Mouse (Mus musculus): ENCODE measurements around the gene Myl9. TPM values are rescaled to one million over a fixed set of nuclear protein-coding genes. Genes with fewer than 3 reads are reported as not detected.

Myl9 gene
- polyA plus RNA-seq (2015; fragmentation: Nextera tagmentation; extraction: Ambion mirVana): 20.6 and 27.1 TPM in 2 replicates

DNA sequence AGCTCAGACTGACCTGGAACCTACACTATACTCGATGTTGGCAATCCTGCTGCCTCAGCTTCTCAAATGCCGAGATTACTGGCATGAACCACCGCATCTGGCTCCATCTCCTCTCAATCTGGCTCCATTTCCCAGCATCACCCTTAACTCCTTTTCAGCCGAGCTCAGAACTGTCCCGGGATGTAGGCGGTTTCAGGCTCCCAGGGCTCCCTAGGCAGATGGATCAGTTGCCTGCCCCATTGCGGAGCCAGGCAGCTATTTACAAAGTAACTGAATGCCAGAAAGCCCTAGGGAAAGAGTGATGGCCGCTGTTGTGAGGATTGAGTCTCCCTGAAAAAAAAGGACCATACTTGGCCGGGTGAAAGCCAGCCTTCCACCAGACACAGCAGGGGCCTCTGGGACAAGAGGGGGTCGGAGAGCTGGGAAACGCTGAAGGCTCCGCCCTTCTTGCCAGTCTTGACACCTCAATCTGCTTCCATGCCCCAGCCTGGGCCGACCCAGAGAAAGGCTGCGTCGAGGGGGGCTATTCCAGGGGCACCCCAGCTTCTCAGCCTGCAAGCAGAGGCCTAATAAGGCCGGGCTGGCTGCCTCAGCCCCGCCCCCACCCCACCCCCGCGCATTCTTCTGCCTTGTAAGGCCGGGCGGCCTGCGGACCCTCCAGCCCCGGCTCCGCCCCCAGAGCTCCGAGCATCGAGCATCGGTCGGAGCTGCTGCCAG, at the start of gene Myl9:
Gene Myl9 (plus strand): TSS at position 683 of the 717 bp plus-strand sequence.
- no peak for DNase-seq (ENCODE audit: low spot score)

DNA sequence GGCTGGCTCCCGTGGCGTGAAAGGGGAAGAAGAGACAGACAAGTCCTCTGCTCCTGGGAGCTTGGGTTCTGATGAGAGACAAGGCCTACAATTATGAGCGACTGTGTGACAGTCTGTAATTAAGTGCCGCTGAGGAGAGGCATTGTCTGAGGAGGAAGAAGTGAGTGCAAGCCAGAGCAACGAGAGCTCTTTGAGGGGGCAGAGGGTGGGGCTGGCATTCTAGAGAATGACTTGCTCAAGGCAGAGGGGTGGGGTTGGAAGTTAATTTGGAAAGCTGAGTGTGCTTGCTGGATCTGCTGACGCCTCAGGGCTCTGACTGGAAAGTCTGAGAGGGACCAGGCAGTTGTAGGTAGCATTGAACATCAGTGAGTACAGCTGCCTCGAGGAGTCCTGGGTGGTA, 48.9 kb upstream of the Myl9 start:
- no peak for DNase-seq (ENCODE audit: low spot score)

DNA sequence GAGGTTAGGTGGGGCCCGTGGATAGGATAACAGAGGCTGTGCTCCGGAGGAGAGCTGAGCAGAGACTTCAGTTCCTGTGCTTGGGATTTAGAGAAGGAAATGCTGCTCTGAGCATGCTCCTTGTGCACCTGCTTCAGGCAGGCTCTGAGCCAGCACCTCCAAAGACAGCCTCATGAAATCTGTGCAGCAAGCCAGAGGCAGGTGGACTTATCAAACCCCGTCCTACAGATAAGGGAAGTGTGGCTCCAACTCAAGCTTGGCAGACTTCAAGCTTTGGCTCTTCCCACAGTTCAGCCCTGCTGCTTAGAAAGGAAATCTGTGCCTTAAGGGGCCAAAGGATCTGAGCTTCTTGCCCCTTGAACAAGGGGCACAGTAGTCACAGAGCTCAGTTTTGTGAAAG, 48.3 kb upstream of the Myl9 start:
- no peak for DNase-seq (ENCODE audit: low spot score)

DNA sequence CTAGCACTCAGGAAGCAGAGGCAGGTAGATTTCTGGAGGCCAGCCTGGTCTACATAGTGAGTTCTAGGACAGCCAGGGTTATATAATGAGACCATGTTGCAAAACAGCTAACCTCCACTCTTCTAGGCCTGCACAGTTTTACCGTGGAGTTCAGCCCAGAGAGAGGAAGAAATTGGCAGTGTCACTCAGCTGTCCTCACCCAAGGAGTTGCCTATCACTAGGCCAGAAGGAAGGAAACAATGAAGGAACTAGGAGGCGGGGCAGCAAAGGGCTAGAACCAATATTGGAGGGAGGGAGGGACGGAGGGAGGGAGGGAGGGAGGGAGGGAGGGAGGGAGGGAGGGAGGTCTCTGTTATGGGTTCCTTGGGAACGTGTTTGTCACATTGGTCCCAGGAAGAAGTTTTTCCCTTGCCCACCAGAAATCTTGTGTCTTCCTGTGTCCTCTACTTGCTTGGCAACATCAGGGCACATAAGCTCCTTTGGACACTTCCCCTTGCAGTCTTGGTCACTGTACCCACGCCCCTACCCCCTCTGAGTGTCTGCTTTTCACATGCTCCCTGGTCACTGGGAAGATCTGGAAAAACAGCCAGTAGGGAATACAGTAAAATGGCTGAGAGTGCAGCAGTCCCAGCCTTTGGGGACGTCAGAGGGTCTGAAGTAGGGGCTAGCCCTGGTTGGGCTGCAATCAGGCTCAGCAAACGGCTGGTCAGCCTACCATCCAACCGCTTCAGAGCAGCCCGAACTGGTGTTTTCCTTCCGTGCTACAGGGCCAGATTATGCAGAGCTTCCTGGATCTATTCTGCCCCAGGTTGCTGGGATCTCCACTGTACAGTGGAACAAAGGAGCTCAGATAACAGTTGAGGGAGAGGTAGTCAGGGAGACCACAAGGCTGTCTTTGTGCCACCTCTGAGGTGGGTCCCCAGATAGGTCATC, 45.4 kb upstream of the Myl9 start:
- no peak for DNase-seq (ENCODE audit: low spot score)

DNA sequence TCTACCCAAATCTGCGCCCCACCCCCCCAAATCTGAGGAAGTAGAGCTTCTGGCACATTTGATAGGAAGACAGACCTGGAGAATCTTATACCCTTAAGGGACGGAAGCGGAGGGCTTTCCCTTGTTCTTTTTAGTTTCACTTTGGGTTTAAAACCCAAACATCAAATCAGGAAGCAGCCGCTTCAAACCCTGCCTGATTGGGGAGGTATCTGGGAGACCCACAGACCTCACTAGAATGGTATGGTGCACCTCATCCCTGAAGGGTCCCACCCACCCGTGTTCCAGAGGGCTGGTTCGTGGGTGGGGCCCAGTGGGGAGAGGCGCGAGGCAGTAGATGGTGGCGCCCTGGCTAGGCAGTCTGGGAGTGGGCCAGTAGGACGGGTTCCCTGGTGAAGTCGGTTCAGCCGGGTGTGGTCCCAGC, 44.7 kb upstream of the Myl9 start:
- peak; percentile 68 for DNase-seq (ENCODE audit: low spot score)

DNA sequence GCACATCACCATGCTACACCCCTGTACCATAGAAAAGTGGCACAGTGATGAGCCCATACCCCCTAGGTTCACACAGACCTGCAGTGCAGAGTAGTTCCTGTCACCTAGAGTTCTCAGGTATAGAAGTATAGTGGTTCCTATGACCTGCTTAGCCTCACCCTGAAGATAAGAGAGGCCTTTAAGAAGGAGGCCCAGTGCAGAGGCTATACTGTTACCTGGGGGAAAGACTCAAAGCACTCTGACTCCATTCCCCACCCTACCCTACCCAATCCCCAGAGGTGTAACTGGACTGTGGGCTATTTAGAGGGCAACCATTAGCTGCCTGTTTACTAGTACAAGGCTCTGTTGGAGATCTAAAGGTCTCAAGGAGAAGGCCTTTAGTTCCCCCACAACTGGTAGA, 43.6 kb upstream of the Myl9 start:
- DNase-seq (ENCODE audit: low spot score): no peak

DNA sequence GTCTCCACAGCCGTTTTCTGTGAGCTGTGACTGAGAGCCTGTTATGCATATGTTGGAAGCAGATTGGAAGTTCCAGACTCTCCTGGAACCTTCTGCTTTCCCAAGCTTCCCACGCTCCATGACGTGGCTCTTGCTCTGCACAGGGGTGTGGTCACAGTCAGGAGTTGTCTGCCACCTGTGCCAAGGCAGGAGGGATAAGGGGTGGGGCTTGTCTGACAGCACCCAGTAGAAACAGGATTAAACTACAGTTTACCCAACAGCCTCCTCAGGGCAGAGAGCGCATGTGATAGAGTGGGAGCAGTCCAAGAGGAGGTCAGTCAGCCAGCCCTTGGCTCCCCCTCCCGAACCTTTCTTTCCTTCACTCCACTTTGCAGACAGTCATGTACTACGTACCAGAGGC, 43.1 kb upstream of the Myl9 start:
- DNase-seq (ENCODE audit: low spot score): no peak

DNA sequence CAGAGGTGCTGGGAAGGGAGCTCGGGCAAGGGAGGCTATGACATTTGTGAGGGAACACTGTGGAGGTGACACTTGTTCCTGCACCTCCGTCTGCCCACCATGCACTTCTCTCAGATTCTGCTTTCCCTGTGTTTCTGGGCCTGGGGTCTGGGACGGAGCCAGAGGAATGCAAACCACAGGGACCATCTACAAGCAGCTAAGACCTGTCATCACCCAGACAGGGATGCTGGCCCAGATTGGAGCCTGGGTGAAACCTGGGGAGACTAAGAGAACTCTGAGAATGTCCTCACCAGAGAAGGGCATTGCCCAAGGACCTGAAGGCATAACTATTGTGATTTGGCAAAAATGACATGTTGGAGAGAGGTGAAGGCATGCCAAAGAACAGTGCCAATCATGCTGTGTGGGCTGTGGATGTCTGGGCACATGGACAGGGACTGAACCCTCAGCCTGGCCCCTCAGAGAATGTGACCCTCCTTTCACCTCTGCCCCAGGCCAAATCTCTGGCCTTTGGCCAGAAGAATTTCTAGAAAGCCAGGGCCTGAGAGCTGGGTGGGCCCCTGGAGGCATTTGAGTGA, 39.4 kb upstream of the Myl9 start:
- no peak for DNase-seq (ENCODE audit: low spot score)

DNA sequence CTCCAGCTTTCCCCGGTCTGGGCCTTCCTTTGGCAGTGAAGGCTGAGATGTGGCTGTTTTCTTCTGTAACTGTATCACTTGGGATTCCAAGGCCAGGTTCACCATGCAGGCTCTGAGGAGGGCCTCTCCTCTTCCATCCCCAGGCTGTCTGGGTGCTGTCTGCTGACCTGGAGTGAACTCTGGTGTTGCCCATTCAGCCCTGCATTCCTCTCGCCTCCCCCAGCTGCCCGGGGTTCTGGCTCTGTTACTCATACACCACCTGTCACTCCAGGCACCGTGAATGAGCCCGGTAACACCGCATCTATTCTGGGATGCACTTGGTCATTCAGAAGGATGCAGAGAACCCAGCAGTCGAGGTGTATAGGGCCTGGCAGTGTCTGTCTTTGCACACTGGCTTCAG, 38.4 kb upstream of the Myl9 start:
- no peak for DNase-seq (ENCODE audit: low spot score)

DNA sequence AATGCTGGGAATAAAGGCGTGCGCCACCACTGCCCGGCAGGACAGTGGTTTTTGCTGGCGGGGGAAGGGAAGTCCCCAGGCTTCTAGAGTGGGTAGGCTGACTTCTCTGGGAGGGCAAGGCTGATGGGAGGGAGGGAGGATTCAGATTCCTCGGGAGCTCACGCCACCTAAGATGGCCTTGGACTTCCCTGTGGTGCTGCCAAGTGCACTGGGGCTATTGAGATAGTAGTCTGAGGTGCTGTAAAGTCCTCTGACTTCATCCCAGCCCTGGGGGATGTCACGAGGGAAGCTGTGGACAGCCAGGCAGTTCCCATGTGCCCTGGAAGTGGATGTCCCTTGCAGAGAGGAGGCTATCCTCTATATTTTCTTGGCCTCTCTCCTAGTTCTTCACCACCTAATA, 37.2 kb upstream of the Myl9 start:
- no peak for DNase-seq (ENCODE audit: low spot score)

DNA sequence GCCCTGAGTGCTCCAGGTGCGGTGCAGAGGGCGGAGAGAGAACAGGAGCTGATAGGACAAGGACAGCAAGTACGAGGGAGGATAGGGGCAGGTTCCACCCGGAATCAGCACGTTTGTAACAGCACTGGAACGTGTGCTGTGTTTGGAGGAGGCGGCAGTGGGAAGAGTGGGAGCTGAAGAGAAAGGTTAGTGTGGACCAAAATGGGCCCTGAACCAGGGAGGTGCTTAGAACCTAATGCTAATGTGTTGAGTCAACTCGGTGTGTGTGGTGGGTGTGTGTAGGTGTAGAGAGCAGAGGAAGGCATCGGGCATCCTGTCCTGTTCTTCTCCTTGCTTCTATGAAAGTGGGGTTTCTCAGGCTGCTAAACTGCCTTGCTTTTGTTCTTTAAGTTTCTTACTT, 34.0 kb upstream of the Myl9 start:
- DNase-seq (ENCODE audit: low spot score): no peak

DNA sequence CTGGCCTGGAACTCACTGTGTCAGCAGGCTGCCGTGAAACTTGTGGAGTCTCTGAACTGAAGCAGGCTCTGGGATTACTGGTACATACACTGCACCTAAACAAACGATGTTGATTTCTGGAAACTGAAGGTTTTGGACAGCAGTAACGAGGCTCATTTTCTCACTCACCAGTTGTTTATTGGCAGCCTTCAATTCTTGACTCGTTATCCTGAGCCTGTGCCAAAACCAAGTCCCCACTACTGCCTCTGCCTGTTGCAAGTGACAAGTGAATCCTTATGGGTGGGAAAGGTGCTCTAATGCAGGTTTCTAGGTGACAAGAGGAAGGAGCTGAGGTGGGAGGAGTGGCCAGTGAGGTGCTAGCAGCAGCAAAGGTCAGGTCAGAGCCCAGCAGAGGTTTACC, 33.2 kb upstream of the Myl9 start:
- DNase-seq (ENCODE audit: low spot score): no peak

DNA sequence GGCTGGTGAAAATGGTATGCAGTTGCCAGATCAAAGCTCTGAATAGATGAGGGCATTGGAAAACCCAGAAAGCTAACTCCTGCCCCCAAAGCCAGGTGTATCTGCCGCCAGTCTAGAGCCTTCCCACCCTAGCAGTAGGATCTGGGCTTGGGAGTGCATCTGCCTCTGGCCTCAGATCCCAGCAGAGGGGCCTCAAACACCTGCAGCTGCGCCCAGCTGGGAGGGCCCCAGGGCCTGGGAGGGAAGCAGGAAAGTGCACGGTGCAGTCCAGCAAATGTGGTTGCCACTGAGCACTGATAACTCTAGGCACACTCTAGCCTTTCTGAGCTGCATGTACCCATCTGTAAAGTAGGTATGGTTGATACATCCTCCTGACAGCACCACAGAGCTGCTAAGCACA, 32.0 kb upstream of the Myl9 start:
- no peak for DNase-seq (ENCODE audit: low spot score)

DNA sequence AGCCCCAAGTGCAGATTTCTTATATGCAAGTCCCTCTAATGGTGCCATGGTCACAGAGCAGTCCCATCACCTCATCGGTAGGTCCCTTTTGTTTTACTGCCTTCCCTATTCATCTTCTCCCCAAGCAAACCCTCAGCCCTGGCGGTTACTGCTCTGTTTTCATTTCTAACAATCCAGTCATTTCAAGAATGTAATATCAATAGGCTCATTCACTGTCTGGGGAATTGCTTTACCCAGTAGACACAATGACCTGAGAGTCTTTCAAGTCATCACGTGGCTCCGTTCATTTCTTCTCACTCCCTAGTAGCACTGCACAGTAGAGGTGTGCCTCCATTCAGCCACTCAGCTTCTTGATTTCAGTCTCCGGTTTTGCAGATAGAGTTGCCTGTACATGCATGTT, 30.8 kb upstream of the Myl9 start:
- no peak for DNase-seq (ENCODE audit: low spot score)

DNA sequence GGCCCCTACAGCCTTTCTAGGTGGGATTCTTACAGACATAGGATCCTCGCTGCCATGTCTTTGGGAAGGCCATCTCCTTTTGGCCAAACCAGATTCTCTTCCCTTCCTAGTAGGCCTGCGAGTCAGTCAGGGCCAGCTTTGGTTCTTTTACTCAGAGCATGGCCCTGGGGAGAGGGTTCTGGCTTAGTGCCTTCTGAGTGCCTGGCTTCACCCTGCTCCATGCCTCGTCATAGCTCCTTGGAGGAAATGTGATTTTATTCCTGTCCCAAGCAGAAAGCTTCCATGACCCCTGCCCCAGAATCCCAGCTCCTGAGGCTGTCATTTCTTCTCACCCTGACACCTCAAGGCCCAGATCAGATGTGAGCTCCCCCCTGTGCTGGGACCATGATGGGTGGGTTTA, 27.9 kb upstream of the Myl9 start:
- no peak for DNase-seq (ENCODE audit: low spot score)

DNA sequence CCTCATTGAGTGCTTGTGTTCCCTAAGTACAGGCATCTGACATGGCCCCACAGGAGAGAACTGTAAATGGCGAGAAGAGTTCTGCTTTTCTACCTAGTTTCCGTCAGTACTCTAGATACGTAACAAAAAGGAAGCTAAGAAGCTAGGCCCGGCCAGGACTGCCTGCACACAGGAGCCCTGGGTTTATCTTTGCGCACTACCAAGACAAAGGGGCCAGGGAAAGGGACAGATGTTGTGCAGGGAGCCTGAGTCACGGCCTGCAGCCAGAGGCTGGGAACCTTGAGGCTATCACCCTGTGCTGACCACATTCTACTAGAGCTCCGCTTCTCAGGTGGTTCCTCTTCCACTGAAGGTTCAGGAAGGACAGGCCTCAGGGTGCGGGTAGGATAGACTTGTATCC, 25.5 kb upstream of the Myl9 start:
- DNase-seq (ENCODE audit: low spot score): no peak

DNA sequence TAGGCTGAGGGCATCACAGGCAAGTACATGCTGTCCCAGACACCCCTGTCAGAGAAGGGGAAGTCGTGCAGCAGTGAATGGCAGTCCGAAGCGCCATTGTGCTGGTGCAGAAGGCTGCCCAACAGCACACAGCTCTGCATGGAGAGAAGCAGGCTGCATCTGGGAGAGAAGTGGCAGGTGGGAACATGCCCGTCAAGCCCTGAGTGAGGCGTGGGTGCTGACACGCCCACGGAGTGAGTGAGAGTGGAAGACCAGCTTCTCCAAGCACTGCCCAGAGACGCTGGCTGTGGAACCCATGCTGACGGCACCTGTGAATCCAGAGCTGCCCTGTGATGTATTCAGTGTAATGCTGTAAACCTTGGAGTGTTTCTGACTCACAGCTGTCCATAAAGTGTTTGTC, 18.3 kb upstream of the Myl9 start:
- no peak for DNase-seq (ENCODE audit: low spot score)

DNA sequence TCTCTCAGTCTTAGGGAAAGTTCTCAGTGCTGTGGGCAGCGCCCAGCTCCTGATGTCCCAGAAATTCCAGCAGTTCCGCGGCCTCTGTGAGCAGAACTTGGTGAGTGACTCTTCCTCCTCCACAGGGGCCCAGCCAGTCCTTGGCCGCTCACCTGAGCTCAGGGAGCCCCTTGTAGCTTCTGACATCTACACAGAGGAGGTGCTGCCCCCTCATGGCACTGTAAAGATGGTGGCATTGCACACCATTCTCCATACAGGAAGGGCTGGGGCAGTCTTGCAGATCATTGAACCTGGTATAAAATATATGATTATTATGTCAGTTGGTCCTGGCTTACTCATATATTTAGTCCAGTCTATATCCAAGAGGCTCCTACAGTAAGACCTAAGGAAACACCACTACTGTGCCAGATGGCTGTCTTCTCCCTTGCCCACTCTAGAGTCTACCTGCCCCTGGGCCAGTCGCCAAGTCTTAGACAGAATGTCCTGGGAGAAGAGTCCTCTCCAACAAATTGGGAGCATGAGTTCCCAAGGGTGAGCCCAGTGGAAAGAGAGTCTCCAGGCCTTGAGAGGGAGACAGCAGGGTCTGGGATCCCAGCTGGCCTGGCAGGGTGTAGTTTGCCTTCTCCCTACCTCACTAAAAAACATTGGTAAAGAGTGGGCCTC, 14.2 kb upstream of the Myl9 start:
- DNase-seq (ENCODE audit: low spot score): peak; percentile 8

DNA sequence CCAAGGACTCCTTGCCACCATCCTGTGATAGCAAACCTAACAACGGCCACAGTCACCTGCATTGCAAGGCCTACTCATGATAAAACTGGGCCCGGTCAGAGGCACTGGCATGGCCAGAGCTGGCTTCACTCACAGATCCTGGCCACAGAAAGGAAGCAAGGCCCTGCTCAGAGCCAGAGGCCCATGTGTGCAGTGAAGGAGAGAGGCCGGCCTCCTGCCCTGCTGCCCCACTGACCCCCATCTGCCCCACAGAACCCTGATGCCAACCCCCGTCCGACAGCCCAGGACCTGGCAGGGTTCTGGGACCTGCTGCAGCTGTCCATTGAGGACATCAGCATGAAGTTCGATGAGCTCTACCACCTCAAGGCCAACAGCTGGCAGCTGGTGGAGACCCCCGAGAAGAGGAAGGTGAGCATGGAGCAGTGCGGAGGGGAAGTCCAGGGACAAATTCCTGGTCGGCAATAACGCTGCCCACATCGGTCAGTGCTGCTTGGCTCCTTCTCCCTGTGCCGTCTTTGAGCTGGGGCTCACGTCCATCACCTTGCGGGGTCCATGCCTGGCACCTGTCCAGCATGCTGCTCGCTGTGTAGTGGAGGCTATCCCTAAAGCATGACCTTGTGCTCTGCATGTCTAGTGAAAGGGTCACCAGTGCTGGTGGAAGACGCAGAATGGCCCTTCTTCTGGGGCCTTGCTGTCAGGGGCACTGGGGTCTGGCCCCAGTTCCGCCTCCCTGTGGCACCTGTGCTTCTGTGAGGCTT, 13.5 kb upstream of the Myl9 start:
- DNase-seq (ENCODE audit: low spot score): no peak

DNA sequence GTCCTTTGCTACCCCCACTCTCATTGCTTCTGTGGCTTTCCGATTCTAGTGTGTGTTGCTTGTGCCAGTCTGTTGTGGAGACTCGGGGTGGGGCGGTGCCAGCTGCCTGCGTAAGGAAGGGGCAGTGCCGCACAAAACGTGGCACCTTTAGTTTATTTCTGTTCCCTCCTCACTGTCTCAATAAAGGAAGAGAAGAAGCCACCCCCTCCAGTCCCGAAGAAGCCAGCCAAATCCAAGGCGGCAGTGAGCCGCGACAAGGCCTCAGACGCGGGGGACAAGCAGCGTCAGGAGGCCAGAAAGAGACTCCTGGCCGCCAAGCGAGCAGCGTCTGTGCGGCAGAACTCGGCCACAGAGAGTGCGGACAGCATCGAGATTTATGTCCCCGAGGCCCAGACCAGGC, 12.7 kb upstream of the Myl9 start:
- DNase-seq (ENCODE audit: low spot score): no peak

DNA sequence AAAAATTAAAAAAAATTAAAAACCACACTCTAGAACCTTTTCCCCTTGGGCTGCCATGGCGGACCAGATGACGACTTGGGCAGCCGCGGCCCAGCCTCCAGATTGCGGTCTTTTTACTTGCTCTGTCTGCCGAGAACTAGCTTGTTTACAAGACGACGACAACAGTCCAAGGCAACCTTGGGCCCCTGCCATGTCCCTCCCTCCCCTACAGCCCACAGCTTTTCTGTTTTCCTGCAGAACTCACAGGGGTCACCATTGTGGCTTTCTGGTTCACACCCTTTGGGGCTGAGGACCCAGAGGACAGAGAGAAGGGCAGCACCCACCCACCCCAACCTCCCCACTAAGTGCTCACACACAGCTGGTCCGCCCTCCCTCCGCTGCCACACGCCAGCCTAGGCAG, 12.1 kb upstream of the Myl9 start:
- DNase-seq (ENCODE audit: low spot score): no peak
